Mouse (Mus musculus): ENCODE results near the gene Pax5. TPM values are rescaled to one million over a fixed set of nuclear protein-coding genes. Genes with fewer than 3 reads are reported as not detected.
A peak's percentile ranks its signal among the peaks of the same experiment; 100 is the strongest.

The Pax5 gene
- polyA plus RNA-seq, 1 experiment from 2014 or later = 0.19 TPM

- Histone ChIP-seq H3K4me3 (peak overlapping the region; percentile 48), H3K4me2 (replicated peaks) (peak overlapping the region; percentile 95), H3K27me3 (peaks cover 58% of the 10 kb centered on the region), H3K9ac (peak overlapping the region; percentile 48), H3K4me1 (no peaks in the 10 kb centered on the region), H3K9me3 (0 out of 2 replicates have a peak, but pooled peaks cover 1% of the 10 kb centered on the region), H3K27ac (no peak overlapping the region), H3K36me3 (no peaks in the 10 kb centered on the region)
- under 1% methylated on average over 81 of the region's 81 CpGs for WGBS
- ATAC-seq (ENCODE audit: insufficient number of reproducible peaks, insufficient read depth, low FRiP score, low TSS enrichment) = peak; percentile 67; the same call in 1 of the 2 replicates
Observed at GRCm38 (mm10) chr4:44664004-44664766, 46.1 kb downstream of the Pax5 start.

GRCm38 (mm10) chr4:44663489-44663888 is 46.8 kb downstream of the Pax5 start:
- H3K4me3 ChIP-seq = peak overlapping the region; percentile 48; the same call in 1 of the 2 replicates
- no peak for ATAC-seq (ENCODE audit: insufficient number of reproducible peaks, insufficient read depth, low FRiP score, low TSS enrichment)

GRCm38 (mm10) chr4:44645181-44645580 is 65.1 kb downstream of the Pax5 start:
- H3K9ac ChIP-seq = no peak overlapping the region
- ATAC-seq (ENCODE audit: insufficient number of reproducible peaks, insufficient read depth, low FRiP score, low TSS enrichment) = no peak
- H3K27me3 ChIP-seq = no peaks in the 10 kb centered on the region
- H3K9me3 ChIP-seq = no peaks in the 10 kb centered on the region
- 86% methylated on average over 4 of the region's 4 CpGs for WGBS
- no peaks in the 10 kb centered on the region for H3K36me3 ChIP-seq
- H3K4me3 ChIP-seq = no peak overlapping the region
- no peaks in the 10 kb centered on the region for H3K4me1 ChIP-seq
- no peak overlapping the region for H3K4me2 ChIP-seq (replicated peaks)
- no peak overlapping the region for H3K27ac ChIP-seq

More at GRCm38 (mm10) chr4:44663489-44663888, 46.8 kb downstream of the Pax5 start:
- no peak overlapping the region for H3K9ac ChIP-seq
- H3K4me1 ChIP-seq = no peaks in the 10 kb centered on the region
- H3K27ac ChIP-seq = no peak overlapping the region
- peak overlapping the region; percentile 95 for H3K4me2 ChIP-seq (replicated peaks)
- WGBS = 20% methylated on average over 10 of the region's 10 CpGs
- no peaks in the 10 kb centered on the region for H3K9me3 ChIP-seq
- peaks cover 58% of the 10 kb centered on the region for H3K27me3 ChIP-seq
- no peaks in the 10 kb centered on the region for H3K36me3 ChIP-seq

- H3K9ac ChIP-seq = no peak overlapping the region
- H3K4me1 ChIP-seq = no peaks in the 10 kb centered on the region
- H3K27ac ChIP-seq = no peak overlapping the region
- 47% methylated on average over 12 of the region's 12 CpGs for WGBS
- H3K27me3 ChIP-seq = no peaks in the 10 kb centered on the region
- no peak overlapping the region for H3K4me2 ChIP-seq (replicated peaks)
- no peaks in the 10 kb centered on the region for H3K36me3 ChIP-seq
- no peak overlapping the region for H3K4me3 ChIP-seq
- no peak for ATAC-seq (ENCODE audit: insufficient number of reproducible peaks, insufficient read depth, low FRiP score, low TSS enrichment)
- no peaks in the 10 kb centered on the region for H3K9me3 ChIP-seq
Observed at GRCm38 (mm10) chr4:44641831-44642587, 68.3 kb downstream of the Pax5 start.

GRCm38 (mm10) chr4:44635618-44636017 is 74.7 kb downstream of the Pax5 start:
- no peak overlapping the region for H3K27ac ChIP-seq

GRCm38 (mm10) chr4:44633694-44634524 is 76.4 kb downstream of the Pax5 start:
- no peaks in the 10 kb centered on the region; the same call in 1 of the 2 replicates for H3K4me1 ChIP-seq
- 30% methylated on average over 12 of the region's 12 CpGs for WGBS
- no peaks in the 10 kb centered on the region for H3K36me3 ChIP-seq
- H3K9ac ChIP-seq = no peak overlapping the region
- no peak for ATAC-seq (ENCODE audit: insufficient number of reproducible peaks, insufficient read depth, low FRiP score, low TSS enrichment)
- H3K27me3 ChIP-seq = no peaks in the 10 kb centered on the region
- no peaks in the 10 kb centered on the region for H3K9me3 ChIP-seq
- H3K27ac ChIP-seq = no peak overlapping the region
- H3K4me2 ChIP-seq (replicated peaks) = no peak overlapping the region
- no peak overlapping the region for H3K4me3 ChIP-seq

More at GRCm38 (mm10) chr4:44635618-44636017, 74.7 kb downstream of the Pax5 start:
- no peak for ATAC-seq (ENCODE audit: insufficient number of reproducible peaks, insufficient read depth, low FRiP score, low TSS enrichment)
- no peaks in the 10 kb centered on the region for H3K27me3 ChIP-seq
- H3K9me3 ChIP-seq = no peaks in the 10 kb centered on the region
- no peaks in the 10 kb centered on the region; the same call in 1 of the 2 replicates for H3K4me1 ChIP-seq
- WGBS = 81% methylated on average over 3 of the region's 3 CpGs
- no peak overlapping the region for H3K4me3 ChIP-seq
- H3K4me2 ChIP-seq (replicated peaks) = no peak overlapping the region
- H3K36me3 ChIP-seq = no peaks in the 10 kb centered on the region
- H3K9ac ChIP-seq = no peak overlapping the region

- WGBS = 72% methylated on average over 6 of the region's 6 CpGs
- Histone ChIP-seq H3K4me2 (replicated peaks) (no peak overlapping the region), H3K9me3 (no peaks in the 10 kb centered on the region), H3K9ac (no peak overlapping the region), H3K4me3 (no peak overlapping the region), H3K4me1 (no peaks in the 10 kb centered on the region; the same call in 1 of the 2 replicates), H3K27ac (no peak overlapping the region), H3K27me3 (no peaks in the 10 kb centered on the region), H3K36me3 (no peaks in the 10 kb centered on the region)
- ATAC-seq (ENCODE audit: insufficient number of reproducible peaks, insufficient read depth, low FRiP score, low TSS enrichment) = no peak
Observed at GRCm38 (mm10) chr4:44630059-44630458, 80.2 kb downstream of the Pax5 start.

GRCm38 (mm10) chr4:44627890-44628289 is 82.4 kb downstream of the Pax5 start:
- no peaks in the 10 kb centered on the region for H3K36me3 ChIP-seq
- no peak overlapping the region for H3K4me3 ChIP-seq
- ATAC-seq (ENCODE audit: insufficient number of reproducible peaks, insufficient read depth, low FRiP score, low TSS enrichment) = no peak
- H3K4me2 ChIP-seq (replicated peaks) = no peak overlapping the region
- H3K4me1 ChIP-seq = no peaks in the 10 kb centered on the region; the same call in 1 of the 2 replicates
- no peaks in the 10 kb centered on the region for H3K27me3 ChIP-seq
- no peaks in the 10 kb centered on the region for H3K9me3 ChIP-seq
- no peak overlapping the region for H3K27ac ChIP-seq
- no peak overlapping the region for H3K9ac ChIP-seq

GRCm38 (mm10) chr4:44625108-44625424 is 85.2 kb downstream of the Pax5 start:
- no peak overlapping the region for H3K4me3 ChIP-seq

GRCm38 (mm10) chr4:44624232-44625107 is 85.8 kb downstream of the Pax5 start:
- Histone ChIP-seq H3K27ac (no peak overlapping the region), H3K4me2 (replicated peaks) (no peak overlapping the region), H3K4me1 (no peaks in the 10 kb centered on the region; the same call in 1 of the 2 replicates), H3K36me3 (no peaks in the 10 kb centered on the region), H3K4me3 (no peak overlapping the region), H3K27me3 (no peaks in the 10 kb centered on the region), H3K9me3 (no peaks in the 10 kb centered on the region), H3K9ac (no peak overlapping the region)
- ATAC-seq (ENCODE audit: insufficient number of reproducible peaks, insufficient read depth, low FRiP score, low TSS enrichment) = no peak
- WGBS = 84% methylated on average over 12 of the region's 12 CpGs

More at GRCm38 (mm10) chr4:44625108-44625424, 85.2 kb downstream of the Pax5 start:
- no peaks in the 10 kb centered on the region for H3K27me3 ChIP-seq
- ATAC-seq (ENCODE audit: insufficient number of reproducible peaks, insufficient read depth, low FRiP score, low TSS enrichment) = no peak
- no peak overlapping the region for H3K9ac ChIP-seq
- H3K4me1 ChIP-seq = no peaks in the 10 kb centered on the region; the same call in 1 of the 2 replicates
- H3K27ac ChIP-seq = no peak overlapping the region
- no peak overlapping the region for H3K4me2 ChIP-seq (replicated peaks)
- no peaks in the 10 kb centered on the region for H3K9me3 ChIP-seq
- 77% methylated on average over 6 of the region's 6 CpGs for WGBS
- H3K36me3 ChIP-seq = no peaks in the 10 kb centered on the region

- ATAC-seq (ENCODE audit: insufficient number of reproducible peaks, insufficient read depth, low FRiP score, low TSS enrichment) = no peak
- Histone ChIP-seq H3K36me3 (no peaks in the 10 kb centered on the region), H3K27me3 (no peaks in the 10 kb centered on the region), H3K9ac (no peak overlapping the region), H3K9me3 (no peaks in the 10 kb centered on the region), H3K27ac (no peak overlapping the region), H3K4me2 (replicated peaks) (no peak overlapping the region), H3K4me3 (no peak overlapping the region), H3K4me1 (no peaks in the 10 kb centered on the region; the same call in 1 of the 2 replicates)
- WGBS = 67% methylated on average over 5 of the region's 5 CpGs
Observed at GRCm38 (mm10) chr4:44623435-44623727, 86.9 kb downstream of the Pax5 start.

All from embryonic facial prominence, embryonic 12.5 days (tissue).